Comparison of ENCODE assay signal across 8 mouse cellular contexts in the genomic region with DNA sequence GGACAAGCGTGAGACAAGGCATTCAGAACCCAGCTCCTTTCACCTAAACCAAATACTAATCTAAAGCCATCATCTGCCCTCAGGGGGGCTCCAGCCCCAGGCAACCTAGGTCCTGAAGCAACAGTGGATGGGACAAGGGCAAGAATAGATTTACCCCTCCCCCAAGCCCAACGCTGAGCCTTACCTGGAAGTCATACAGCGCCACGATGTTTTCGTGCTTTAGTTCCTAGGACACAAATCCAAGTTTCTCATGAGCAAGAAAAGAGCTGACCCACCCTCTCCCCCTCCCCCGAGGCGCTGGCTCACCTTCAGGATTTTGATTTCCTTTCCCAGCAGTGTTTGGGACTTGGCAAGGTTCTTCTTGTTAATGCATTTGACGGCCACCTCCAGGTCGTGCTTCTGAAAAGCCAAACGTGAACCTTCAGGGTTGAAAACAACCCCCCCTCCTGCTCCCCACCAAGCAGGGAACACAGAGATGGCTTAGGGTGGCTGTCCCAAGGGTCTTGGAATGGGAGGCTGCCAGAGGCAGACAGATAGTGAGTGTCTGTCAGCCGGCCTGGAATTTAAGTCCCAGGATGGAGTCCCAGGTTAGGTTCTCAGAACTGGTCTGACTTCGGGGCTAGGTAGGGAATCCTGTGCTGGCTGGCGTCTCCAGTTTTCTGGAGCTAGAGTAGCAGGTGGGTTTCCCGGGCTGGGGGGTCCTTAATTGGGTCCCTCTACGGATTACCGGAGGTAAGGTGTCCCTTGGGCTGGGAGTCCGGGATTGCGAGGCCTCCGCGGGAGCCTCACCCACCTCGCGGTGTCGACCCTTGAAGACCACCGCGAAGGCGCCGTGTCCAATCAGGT. TPM values are rescaled to one million over a fixed set of nuclear protein-coding genes. Genes with fewer than 3 reads are reported as not detected.
DNase-seq lines count a peak whose midpoint lies in the region; ATAC-seq lines count a peak whose summit lies in the region.

No protein-coding gene starts in this region.

- no peaks in the 10 kb centered on the region for H3K9me3 ChIP-seq in megakaryocyte, embryonic 14.5 days
- no peaks in the 10 kb centered on the region for H3K9me3 ChIP-seq in forebrain, embryonic 15.5 days
- no peaks in the 10 kb centered on the region for H3K9me3 ChIP-seq in intestine, embryonic 15.5 days

- H3K27ac ChIP-seq in forebrain, embryonic 15.5 days (replicated peaks), result peak overlapping the region; percentile 92
- H3K27ac ChIP-seq in intestine, embryonic 15.5 days, result peak overlapping the region; percentile 86

- WGBS in forebrain, embryonic 15.5 days, result under 1% methylated on average over 27 of the region's 27 CpGs
- WGBS in intestine, embryonic 15.5 days, result under 1% methylated on average over 27 of the region's 27 CpGs

- H3K4me3 ChIP-seq in megakaryocyte, embryonic 14.5 days (replicated peaks), result peak overlapping the region; percentile 97
- peak overlapping the region; percentile 85 for H3K4me3 ChIP-seq in forebrain, embryonic 15.5 days
- peak overlapping the region; percentile 96 for H3K4me3 ChIP-seq in intestine, embryonic 15.5 days (replicated peaks)

- peak overlapping the region; percentile 95 for H3K4me2 ChIP-seq in forebrain, embryonic 15.5 days (replicated peaks)
- H3K4me2 ChIP-seq in intestine, embryonic 15.5 days (replicated peaks), result peak overlapping the region; percentile 90

- ATAC-seq in megakaryocyte, adult 5-6 weeks (ENCODE audit: poor library complexity, severe bottlenecking), result no peak
- ATAC-seq in forebrain, embryonic 15.5 days (replicated peaks), result no peak
- 0 out of 2 replicates have a peak, but pooled peaks have one; percentile 1 for ATAC-seq in intestine, embryonic 15.5 days

- H3K27me3 ChIP-seq in megakaryocyte, embryonic 14.5 days (replicated peaks), result no peaks in the 10 kb centered on the region
- no peaks in the 10 kb centered on the region for H3K27me3 ChIP-seq in forebrain, embryonic 15.5 days
- H3K27me3 ChIP-seq in intestine, embryonic 15.5 days (replicated peaks), result no peaks in the 10 kb centered on the region

- H3K9ac ChIP-seq in forebrain, embryonic 15.5 days (replicated peaks), result peak overlapping the region; percentile 96
- H3K9ac ChIP-seq in intestine, embryonic 15.5 days, result peak overlapping the region; percentile 96

- H3K4me1 ChIP-seq in megakaryocyte, embryonic 14.5 days, result peaks cover 72% of the 10 kb centered on the region
- peaks cover 52% of the 10 kb centered on the region for H3K4me1 ChIP-seq in forebrain, embryonic 15.5 days
- peaks cover 22% of the 10 kb centered on the region for H3K4me1 ChIP-seq in intestine, embryonic 15.5 days (replicated peaks)

- DNase-seq in c-Kit-negative CD71-positive TER-119-positive erythroid progenitor cells, embryonic 14.5 days (ENCODE audit: low read depth, low spot score), result peak; percentile 19
- DNase-seq in lung, adult 18-20 months, result peak; percentile 26 to 39
- DNase-seq in retina, postnatal 1 day, result peak; percentile 54
- DNase-seq in right cerebral cortex, adult 18-20 months, result no peak

- peaks cover 39% of the 10 kb centered on the region for H3K36me3 ChIP-seq in megakaryocyte, embryonic 14.5 days (replicated peaks; ENCODE audit: low read length)
- peaks cover 12% of the 10 kb centered on the region; the same call in 1 of the 2 replicates for H3K36me3 ChIP-seq in forebrain, embryonic 15.5 days
- 0 out of 2 replicates have a peak, but pooled peaks cover 2% of the 10 kb centered on the region for H3K36me3 ChIP-seq in intestine, embryonic 15.5 days

RNA-seq across cellular contexts. Expression of a gene that starts 0.9 kb away (rescaled TPM):
- 46.2 and 157 TPM in 2 replicates for polyA plus RNA-seq in megakaryocyte, embryonic 14.5 days (2012; ENCODE audit: insufficient read depth, low replicate concordance)
- total RNA-seq in megakaryocyte, adult 5-6 weeks (2015), result 19.3 and 24.1 TPM in 2 replicates
- total RNA-seq in megakaryocyte, adult 5-6 weeks (2017), result 7.6 and 10.0 TPM in 2 replicates
- polyA plus RNA-seq in forebrain, embryonic 15.5 days (2015; fragmentation: Nextera tagmentation; extraction: Ambion mirVana), result 45.0 and 46.6 TPM in 2 replicates
- 10.3 and 12.4 TPM in 2 replicates for polyA plus RNA-seq in intestine, embryonic 15.5 days (2015; fragmentation: Nextera tagmentation; extraction: Ambion mirVana)

RNA-seq across cellular contexts. Expression of a gene that starts 28.6 kb away (rescaled TPM):
- 7.8 and 56.8 TPM in 2 replicates for polyA plus RNA-seq in megakaryocyte, embryonic 14.5 days (2012; ENCODE audit: insufficient read depth, low replicate concordance)
- 7.0 and 8.2 TPM in 2 replicates for total RNA-seq in megakaryocyte, adult 5-6 weeks (2015)
- total RNA-seq in megakaryocyte, adult 5-6 weeks (2017), result 20.4 and 21.6 TPM in 2 replicates
- 23.6 and 25.7 TPM in 2 replicates for polyA plus RNA-seq in forebrain, embryonic 15.5 days (2015; fragmentation: Nextera tagmentation; extraction: Ambion mirVana)
- 64.1 and 69.3 TPM in 2 replicates for polyA plus RNA-seq in intestine, embryonic 15.5 days (2015; fragmentation: Nextera tagmentation; extraction: Ambion mirVana)

RNA-seq across cellular contexts. Expression of a gene that starts 30.5 kb away (rescaled TPM):
- polyA plus RNA-seq in megakaryocyte, embryonic 14.5 days (2012; ENCODE audit: insufficient read depth, low replicate concordance), result 36.6 and 64.3 TPM in 2 replicates
- total RNA-seq in megakaryocyte, adult 5-6 weeks (2015), result 26.9 and 29.5 TPM in 2 replicates
- total RNA-seq in megakaryocyte, adult 5-6 weeks (2017), result 20.3 and 33.5 TPM in 2 replicates
- 11.2 and 11.9 TPM in 2 replicates for polyA plus RNA-seq in forebrain, embryonic 15.5 days (2015; fragmentation: Nextera tagmentation; extraction: Ambion mirVana)
- polyA plus RNA-seq in intestine, embryonic 15.5 days (2015; fragmentation: Nextera tagmentation; extraction: Ambion mirVana), result 36.7 and 36.9 TPM in 2 replicates

RNA-seq across cellular contexts. Expression of a gene that starts 30.7 kb away (rescaled TPM):
- 1.2 and 1.3 TPM in 2 replicates for polyA plus RNA-seq in megakaryocyte, embryonic 14.5 days (2012; ENCODE audit: insufficient read depth, low replicate concordance)
- total RNA-seq in megakaryocyte, adult 5-6 weeks (2015), result 22.7 and 24.7 TPM in 2 replicates
- 22.1 and 24.0 TPM in 2 replicates for total RNA-seq in megakaryocyte, adult 5-6 weeks (2017)
- polyA plus RNA-seq in forebrain, embryonic 15.5 days (2015; fragmentation: Nextera tagmentation; extraction: Ambion mirVana), result 13.1 and 14.3 TPM in 2 replicates
- polyA plus RNA-seq in intestine, embryonic 15.5 days (2015; fragmentation: Nextera tagmentation; extraction: Ambion mirVana), result 35.7 and 36.4 TPM in 2 replicates

RNA-seq across cellular contexts. Expression of a gene that starts 38.5 kb away (rescaled TPM):
- polyA plus RNA-seq in megakaryocyte, embryonic 14.5 days (2012; ENCODE audit: insufficient read depth, low replicate concordance), result 18.5 and 24.0 TPM in 2 replicates
- total RNA-seq in megakaryocyte, adult 5-6 weeks (2015), result 80.0 and 87.2 TPM in 2 replicates
- 30.1 and 47.3 TPM in 2 replicates for total RNA-seq in megakaryocyte, adult 5-6 weeks (2017)
- polyA plus RNA-seq in forebrain, embryonic 15.5 days (2015; fragmentation: Nextera tagmentation; extraction: Ambion mirVana), result 56.6 and 62.1 TPM in 2 replicates
- polyA plus RNA-seq in intestine, embryonic 15.5 days (2015; fragmentation: Nextera tagmentation; extraction: Ambion mirVana), result 33.6 and 37.4 TPM in 2 replicates
